Mouse (Mus musculus): ENCODE results near the gene Kcnk16.

DNA sequence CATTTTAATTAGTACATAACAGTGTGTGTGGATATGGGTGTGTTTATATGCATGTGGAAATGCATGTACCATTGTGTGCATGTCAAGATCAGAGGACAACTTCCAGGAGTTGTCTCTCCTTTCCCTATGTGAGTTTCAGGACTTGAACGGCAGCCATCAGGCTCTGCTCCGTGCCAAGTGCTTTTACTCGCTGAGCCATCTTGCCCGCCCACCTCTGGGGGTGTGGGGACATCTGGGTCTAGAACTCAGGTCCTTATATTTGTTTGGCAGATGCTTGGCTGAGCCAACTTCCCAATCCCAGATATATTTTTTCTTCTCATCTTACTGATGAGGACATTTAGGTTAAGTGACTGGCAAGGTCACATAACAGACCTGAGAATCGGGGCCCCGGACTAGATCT lies 578 bp downstream of the Kcnk16 start:
- TF ChIP-seq MEF2A (IDR thresholded peaks at IDR 0.05; ENCODE audit: extremely low read depth, insufficient replicate concordance, low read depth, low read length, poor library complexity, severe bottlenecking) = no peak
- TF ChIP-seq RCOR1 (IDR thresholded peaks at IDR 0.05; ENCODE audit: low read depth, low read length) = no peak
- no peak for TF ChIP-seq POLR2AphosphoS5 (IDR thresholded peaks at IDR 0.05; ENCODE audit: borderline replicate concordance, low read depth, low read length)
